Mouse (Mus musculus) monocyte, adult 2 months (primary cell): ENCODE results near the gene Cr1l.

Source experiments
- DNase-seq, 2 experiments: peaks; one replicate each; pipeline ENCODE4 v3.0.0; 2022; ENCODE audit warnings: low spot score in 2 of 2, low read depth in 1 of 2

Gene Cr1l

DNA sequence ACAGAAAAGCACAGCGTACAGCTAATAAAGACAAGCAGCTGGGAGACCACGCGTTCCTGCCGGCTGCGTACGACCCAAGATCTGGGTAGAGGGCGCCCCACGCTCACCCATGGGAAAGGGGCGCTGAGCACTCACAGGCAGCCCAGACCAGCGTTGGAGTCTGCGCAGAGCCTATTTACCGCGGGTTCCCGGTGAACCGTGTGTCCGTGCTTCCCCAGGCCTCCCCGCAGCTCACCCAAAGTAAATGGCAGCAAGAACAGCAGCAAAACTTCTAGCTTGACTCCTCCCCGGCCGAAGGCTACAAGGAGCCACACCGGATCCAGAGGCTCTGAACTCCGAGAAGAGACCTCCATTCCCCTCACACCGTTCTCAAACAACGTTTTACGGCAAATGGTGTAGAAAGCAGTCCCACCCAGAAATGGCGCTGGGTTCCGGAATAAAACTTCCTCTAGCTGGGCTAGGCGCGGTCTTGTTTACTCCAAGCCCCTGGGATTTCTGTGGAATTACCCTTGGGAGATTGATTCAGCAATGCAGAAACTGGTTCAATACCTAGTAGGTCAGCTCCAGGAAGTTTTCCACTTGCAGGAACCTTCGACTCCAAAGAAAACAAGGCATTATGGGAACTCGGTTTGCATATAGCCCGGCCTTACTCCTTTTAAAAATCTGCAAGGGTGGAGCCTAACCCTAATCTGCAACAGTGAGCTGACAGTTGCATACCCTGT is at the start of gene Cr1l:
Cr1l (minus strand) TSS at position 634 of the 722 bp plus-strand sequence.
- peak; percentile 53 to 69 for DNase-seq

GRCm38 (mm10) chr1:195175980-195176931 is 44.9 kb upstream of the Cr1l start, which contains the start of gene Cr2:
Gene Cr2, minus strand, starts transcription at chr1:195176716.
- peak in 1 of 2 experiments; percentile 7 for DNase-seq

DNA sequence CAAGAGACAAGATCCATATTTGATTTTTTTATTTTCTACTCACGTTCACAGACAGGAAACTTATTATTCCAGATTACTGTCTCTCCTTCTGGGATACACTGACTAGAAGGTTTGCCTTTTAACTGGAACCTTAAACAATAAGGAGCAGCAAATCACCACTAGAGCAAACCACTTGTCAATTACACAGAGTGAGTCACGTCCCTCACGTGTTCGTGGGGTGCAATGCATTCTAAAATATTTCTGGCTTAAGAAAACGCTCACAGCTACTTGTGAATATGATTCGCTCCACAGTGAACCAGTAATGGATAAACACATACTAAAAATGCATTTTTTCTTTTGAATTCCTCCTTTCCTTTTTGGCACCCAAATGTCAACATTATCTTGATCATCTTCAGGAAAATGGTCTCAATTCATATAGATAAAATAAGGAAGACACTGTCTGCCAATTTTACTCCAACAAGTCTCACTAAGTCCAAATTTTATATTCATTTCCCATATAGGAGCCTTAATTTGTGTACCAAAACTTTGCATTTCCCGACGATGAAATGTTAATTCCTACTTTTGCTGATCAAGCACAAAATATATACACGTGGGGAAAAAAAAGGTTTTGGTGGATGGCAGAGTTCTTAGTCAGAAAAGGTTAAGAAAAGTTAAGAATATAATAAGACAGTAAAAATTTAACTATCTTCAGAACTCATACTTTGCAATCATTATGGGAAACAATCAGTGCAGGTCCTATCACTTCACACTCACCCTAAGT is 33.8 kb upstream of the Cr1l start:
- no peak for DNase-seq

DNA sequence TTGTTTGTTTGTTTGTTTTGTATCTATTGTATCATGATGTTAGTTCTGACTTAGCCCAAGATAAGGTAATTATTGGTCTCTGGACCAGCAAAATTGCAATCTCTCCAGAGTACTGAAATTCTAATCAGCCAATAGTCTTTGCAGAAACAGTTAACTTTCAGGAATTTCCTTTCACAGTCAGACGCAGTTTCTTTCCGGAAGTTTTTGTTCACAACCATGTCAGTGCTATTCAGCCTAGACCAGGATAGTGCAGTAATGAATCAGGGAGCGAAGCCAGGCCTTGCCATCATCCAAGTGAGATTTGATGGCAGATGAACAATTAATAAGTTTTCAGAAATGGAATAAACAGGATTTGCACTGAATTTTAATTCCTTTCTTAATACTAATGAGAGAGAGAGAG is 684 bp upstream of the Cr1l start:
- no peak for DNase-seq

DNA sequence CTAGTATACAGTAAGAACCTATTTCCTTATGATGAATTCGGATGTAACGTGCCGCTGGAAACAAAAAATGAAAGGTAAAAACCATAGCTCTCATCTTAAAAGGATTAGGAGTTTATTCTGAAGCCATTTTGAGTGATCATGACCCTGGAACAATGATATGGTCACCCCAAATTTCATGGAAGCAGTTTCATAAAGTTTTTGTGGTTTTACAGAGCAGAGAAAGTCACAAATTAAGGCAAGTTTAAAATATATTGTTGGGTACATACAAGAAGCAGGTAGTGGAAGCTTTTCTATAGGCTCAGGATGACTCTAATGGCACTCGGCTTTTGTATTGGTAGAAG is 259 bp upstream of the Cr1l start:
- DNase-seq, result no peak

DNA sequence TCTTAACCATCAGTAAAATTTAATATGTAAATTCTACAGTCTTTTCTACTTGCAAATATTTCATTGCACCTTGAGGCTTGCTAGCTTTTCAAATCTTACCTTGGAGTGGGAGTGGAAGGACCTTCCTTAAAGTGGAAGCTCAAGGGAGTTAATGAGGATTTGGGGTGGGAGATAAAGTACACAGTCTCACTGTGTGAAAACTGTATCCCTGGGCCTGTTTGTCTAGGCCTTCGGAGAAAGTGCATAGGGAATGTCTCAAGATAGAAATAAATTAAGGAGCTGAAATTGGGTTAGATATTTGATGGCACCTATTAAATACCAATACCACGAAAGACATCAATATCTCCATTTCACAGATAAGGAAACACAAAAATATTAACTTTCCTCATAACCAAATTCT is 907 bp downstream of the Cr1l start:
- no peak for DNase-seq

GRCm38 (mm10) chr1:195129867-195130266 is 1.5 kb downstream of the Cr1l start:
- DNase-seq, result no peak

GRCm38 (mm10) chr1:195114414-195114813 is 17.0 kb downstream of the Cr1l start:
- DNase-seq, result no peak

DNA sequence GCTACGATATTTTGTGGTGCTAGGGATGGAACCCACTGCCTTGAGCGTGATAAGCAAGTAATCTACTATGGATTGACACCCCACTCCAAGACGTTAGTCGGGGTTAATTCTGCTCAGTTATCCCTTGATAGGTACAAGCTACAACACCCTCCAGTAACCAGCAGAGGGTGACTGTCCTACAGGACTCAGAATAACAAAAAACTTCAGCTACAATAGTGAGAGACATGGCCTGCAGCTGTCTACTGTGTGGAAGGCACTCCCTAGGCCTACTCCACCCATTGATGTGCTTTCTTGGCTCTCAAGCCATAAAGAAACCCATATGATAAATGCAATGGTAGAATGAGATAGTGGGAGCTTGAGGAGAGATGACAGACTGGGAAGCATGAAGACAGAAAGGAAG is 17.8 kb downstream of the Cr1l start:
- no peak for DNase-seq

DNA sequence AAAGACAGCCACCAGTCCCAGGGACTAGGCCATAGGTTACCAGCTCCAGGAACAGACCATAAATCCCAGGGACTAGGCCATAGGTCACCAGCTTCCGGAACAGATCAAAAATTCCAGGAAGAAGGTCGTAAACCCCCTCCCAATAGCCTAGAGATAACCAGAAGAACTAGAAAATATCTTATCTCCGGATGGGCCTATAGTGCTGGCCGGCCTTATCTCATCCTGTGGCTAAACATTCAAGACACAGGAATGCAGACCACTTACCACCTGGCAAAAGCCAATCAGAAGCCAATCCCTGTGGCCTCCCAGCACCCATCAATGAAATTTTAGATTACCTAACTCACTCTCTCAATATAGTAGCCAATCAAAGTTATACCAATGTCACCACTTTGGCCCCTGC is 30.7 kb downstream of the Cr1l start:
- DNase-seq, result no peak

DNA sequence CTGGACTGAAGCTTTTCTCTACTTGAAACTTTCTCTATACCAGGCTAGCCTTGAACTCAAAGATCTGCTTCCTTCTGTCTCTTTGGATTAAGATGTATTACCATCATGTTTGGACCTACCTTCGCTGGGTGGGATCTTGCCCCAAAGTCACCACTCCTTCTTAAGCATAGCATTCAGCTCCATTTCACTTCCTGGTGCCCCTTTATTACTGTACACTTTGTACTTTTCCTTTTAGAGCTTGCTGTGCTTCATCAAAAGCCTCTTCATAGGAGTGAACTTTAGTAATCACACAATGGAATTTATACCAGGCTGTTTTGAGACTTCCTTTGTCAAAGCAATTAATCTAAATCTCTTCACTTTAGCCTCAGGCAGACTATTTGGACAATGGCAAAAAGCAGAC is 33.4 kb downstream of the Cr1l start:
- no peak for DNase-seq

- DNase-seq, result no peak
These were observed 39.1 kb downstream of the Cr1l start, which contains the start of gene Cd46 for GRCm38 (mm10) chr1:195092220-195092720. Gene Cd46, minus strand, starts transcription at chr1:195092249.

GRCm38 (mm10) chr1:195091699-195092219 is 39.6 kb downstream of the Cr1l start:
- DNase-seq, result no peak

GRCm38 (mm10) chr1:195082142-195082541 is 49.2 kb downstream of the Cr1l start:
- no peak for DNase-seq
